Mouse (Mus musculus): ENCODE data around the gene Rab44. TPM values are rescaled to one million over a fixed set of nuclear protein-coding genes. Genes with fewer than 3 reads are reported as not detected.

Gene Rab44
- polyA plus RNA-seq, 1 experiment from 2014 or later, result 0.04 TPM

DNA sequence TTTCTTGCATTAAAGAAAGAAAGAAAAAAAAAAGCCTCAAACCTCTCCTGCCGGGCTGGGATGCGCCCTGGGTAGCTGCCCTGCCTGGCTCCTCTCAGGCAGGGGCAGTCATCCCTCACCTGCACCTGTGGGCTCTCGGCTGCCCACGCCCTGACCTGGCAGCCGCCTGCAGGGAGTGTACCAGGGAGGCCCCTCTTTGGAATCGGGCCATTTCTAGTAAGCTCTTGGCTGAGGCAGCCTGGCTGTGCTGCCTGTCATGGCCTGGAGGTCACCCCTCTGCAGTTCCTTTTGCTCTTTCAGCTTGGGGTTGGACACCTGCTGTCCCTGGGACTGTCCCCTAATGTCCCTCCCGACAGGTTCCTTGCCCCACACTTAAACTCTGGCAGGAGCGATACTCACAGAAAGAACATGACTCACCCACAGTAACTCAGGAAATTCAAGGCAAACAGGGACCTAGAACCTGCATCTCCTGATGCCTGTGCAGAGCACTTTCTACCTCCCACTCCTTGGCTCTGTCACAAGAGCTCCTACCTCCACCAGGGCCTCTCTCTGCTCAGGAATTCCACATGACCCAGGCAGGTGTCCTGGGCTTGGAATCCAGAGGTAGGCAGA lies 52.1 kb downstream of the Rab44 start:
- ChIA-PET POLR2A (interaction anchor here (0.7 kb wide), 1 partner anchor 112 kb away, joined by 7 read pairs; no protein-coding TSS in a partner anchor), CTCF (interaction anchor here (1.4 kb wide), 1 partner anchor 117 kb away, joined by 4 read pairs; no protein-coding TSS in a partner anchor)
- H3K27me3 ChIP-seq, result no peaks in the 10 kb centered on the region
- DNase-seq (ENCODE audit: low read depth, low spot score) (no peak), ATAC-seq (no peak)
- in situ Hi-C loops (cut with MboI; ENCODE audit: low pct_unique_long_range_greater_than_20kb), result no loop called here
- no peak for TF ChIP-seq CTCF (IDR thresholded peaks at IDR 0.05)

DNA sequence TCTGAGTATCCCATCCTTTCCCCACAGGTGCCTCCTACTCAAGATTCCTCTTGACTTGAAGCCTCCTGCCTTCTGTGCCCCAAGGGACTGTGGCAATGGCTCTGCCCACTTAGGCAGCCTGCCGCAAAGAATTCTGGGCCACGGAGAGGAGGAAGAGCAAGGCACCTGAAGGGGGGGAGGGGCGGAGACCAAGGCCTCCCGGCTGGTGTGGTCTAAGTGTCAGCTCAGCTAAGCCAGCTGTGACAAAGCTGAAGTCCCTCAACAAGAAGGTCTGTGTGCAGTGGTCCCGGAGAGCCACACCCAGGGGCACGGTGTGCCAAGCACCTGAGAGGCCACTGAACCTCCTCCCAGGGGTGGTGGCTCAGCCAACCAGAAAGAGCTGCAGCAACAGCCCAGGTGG lies 53.4 kb downstream of the Rab44 start:
- no peak for ATAC-seq
- DNase-seq (ENCODE audit: low read depth, low spot score), result no peak
- H3K27me3 ChIP-seq, result no peaks in the 10 kb centered on the region
- CTCF ChIA-PET, result no interaction called here
- in situ Hi-C loops (cut with MboI; ENCODE audit: low pct_unique_long_range_greater_than_20kb), result no loop called here
- POLR2A ChIA-PET, result interaction anchor here (1.0 kb wide), 1 partner anchor 109 kb away, joined by 3 read pairs; no protein-coding TSS in a partner anchor
- TF ChIP-seq CTCF (IDR thresholded peaks at IDR 0.05), result no peak

GRCm38 (mm10) chr17:29168438-29168837 lies 54.5 kb downstream of the Rab44 start:
- ChIA-PET POLR2A (no interaction called here), CTCF (no interaction called here)
- TF ChIP-seq CTCF (IDR thresholded peaks at IDR 0.05), result no peak
- in situ Hi-C loops (cut with MboI; ENCODE audit: low pct_unique_long_range_greater_than_20kb), result no loop called here
- no peak for ATAC-seq
- no peaks in the 10 kb centered on the region for H3K27me3 ChIP-seq
- DNase-seq (ENCODE audit: low read depth, low spot score), result no peak

DNA sequence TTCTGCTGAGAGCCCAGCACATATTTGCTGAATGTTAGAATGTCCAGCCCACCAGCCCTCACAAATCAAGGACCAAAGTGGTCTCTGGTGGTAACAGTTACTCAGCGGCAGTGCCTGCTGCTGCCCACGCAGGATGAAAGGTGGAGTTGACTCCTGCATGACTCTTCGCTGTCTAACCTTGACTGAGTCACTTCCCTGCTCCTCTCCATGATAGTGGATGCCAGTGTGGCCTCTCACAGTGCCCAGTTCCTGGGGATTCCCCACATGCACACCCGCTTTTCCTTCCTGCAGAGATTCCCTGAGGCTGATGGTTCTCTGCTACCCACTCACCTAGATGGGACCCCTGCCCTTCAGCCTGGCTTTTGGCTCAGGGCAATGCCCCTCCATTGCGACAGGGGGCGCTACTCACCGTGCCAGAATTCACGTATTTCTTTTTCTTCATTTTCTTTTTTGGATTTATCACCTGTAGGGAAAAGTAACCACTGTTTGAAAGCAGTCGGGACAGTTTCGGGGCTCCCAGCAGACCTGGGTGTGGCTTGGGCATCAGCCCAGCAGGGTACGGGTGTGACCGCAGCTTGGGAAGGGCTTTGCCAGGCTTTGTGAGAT lies 55.2 kb downstream of the Rab44 start:
- no peaks in the 10 kb centered on the region for H3K27me3 ChIP-seq
- no peak for ATAC-seq
- in situ Hi-C loops (cut with MboI; ENCODE audit: low pct_unique_long_range_greater_than_20kb), result no loop called here
- no peak for DNase-seq (ENCODE audit: low read depth, low spot score)
- CTCF ChIA-PET, result interaction anchor here (0.8 to 4.0 kb wide), 3 partner anchors 47 to 120 kb away, joined by 3 to 24 read pairs (median 3); no protein-coding TSS in a partner anchor
- no peak for TF ChIP-seq CTCF (IDR thresholded peaks at IDR 0.05)
- POLR2A ChIA-PET, result no interaction called here

DNA sequence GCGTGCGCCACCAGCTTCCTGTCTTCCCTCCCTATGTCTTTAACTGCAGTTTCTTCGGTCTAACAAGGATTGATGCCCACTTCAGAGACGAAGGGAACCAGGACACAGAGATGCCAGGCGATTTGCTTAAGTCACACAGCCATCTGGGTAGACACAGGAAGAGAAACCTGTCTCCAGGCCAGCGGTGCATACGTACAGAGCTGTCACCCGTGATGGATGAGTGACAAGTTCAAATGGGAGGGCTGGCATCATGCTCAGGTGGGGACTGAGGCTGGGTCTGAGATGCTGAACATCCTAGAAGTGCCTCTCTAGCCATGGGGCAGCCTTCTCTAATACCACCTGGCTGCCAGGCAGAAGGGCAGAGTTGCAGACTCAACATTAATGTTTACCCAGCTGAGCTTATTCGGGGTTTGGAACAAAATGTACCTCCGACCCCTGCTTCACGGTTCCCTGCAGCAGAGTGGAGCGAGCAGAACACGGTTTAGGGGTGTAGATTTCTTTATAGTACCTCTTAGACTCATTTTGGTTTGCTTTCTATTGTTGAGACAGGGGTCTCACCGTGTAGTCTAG lies 56.6 kb downstream of the Rab44 start:
- ATAC-seq (no peak), DNase-seq (ENCODE audit: low read depth, low spot score) (no peak)
- TF ChIP-seq CTCF (IDR thresholded peaks at IDR 0.05), result no peak
- ChIA-PET POLR2A (no interaction called here), CTCF (interaction anchor here (0.6 to 4.0 kb wide), 15 partner anchors 10 to 183 kb away, joined by 3 to 24 read pairs (median 3); partner anchors contain the start of gene Cdkn1a)
- H3K27me3 ChIP-seq, result no peaks in the 10 kb centered on the region
- in situ Hi-C loops (cut with MboI; ENCODE audit: low pct_unique_long_range_greater_than_20kb), result loop anchor here (5.0 kb wide), 2 partner anchors 73 to 123 kb away; no protein-coding TSS in a partner anchor

DNA sequence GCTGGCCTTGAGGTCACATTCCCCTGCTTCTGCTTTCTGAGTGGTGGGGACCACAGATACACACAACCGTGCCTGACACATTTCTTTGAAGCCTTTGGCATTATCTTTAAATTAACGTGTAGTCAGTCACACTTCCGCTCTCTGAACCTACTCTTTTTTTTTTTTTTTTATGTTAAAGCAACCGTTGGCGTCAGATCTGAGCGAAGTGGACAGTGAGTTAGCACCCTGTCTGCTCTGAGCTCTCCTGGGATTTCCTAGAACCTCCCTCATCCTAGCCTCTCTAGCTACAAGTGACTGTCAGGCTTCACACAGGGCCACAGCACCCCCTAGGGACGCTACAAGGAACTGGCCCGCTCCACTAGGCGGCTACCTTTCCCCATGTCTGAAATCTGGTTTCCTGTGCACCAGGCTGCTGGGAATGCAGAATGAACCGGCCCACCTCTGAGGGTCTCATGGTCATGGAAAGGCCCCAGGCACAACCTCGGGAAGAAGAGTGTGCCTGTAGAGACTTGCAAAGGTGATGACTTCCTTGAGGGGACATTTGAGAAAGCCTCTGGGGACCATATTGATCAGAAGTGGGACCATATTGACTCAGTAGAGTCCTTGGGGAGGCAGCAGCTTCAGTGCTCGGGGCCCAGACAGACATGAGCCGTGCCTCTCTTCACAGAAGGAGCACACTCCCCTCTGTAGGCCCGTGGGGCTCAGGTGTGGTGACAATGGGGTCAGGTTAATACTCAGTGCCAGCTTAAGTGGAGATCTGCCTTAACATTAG lies 57.2 kb downstream of the Rab44 start:
- no peaks in the 10 kb centered on the region for H3K27me3 ChIP-seq
- DNase-seq (ENCODE audit: low read depth, low spot score) (no peak), ATAC-seq (peak; percentile 66)
- no peak for TF ChIP-seq CTCF (IDR thresholded peaks at IDR 0.05)
- ChIA-PET POLR2A (interaction anchor here (0.8 kb wide), 1 partner anchor 77 kb away, joined by 3 read pairs; no protein-coding TSS in a partner anchor), CTCF (interaction anchor here (0.6 to 4.0 kb wide), 17 partner anchors 9 to 184 kb away, joined by 3 to 24 read pairs (median 3); partner anchors contain the start of gene Cdkn1a)
- in situ Hi-C loops (cut with MboI; ENCODE audit: low pct_unique_long_range_greater_than_20kb), result loop anchor here (5.0 kb wide), 2 partner anchors 74 to 124 kb away; no protein-coding TSS in a partner anchor

- no peaks in the 10 kb centered on the region for H3K27me3 ChIP-seq
- ATAC-seq (no peak), DNase-seq (ENCODE audit: low read depth, low spot score) (no peak)
- ChIA-PET POLR2A (interaction anchor here (0.8 kb wide), 1 partner anchor 76 kb away, joined by 3 read pairs; no protein-coding TSS in a partner anchor), CTCF (interaction anchor here (0.9 to 4.0 kb wide), 6 partner anchors 11 to 185 kb away, joined by 3 to 24 read pairs (median 6); no protein-coding TSS in a partner anchor)
- in situ Hi-C loops (cut with MboI; ENCODE audit: low pct_unique_long_range_greater_than_20kb), result loop anchor here (5.0 kb wide), 2 partner anchors 75 to 125 kb away; no protein-coding TSS in a partner anchor
- no peak for TF ChIP-seq CTCF (IDR thresholded peaks at IDR 0.05)
These were observed 58.1 kb downstream of the Rab44 start for GRCm38 (mm10) chr17:29172062-29172461.

DNA sequence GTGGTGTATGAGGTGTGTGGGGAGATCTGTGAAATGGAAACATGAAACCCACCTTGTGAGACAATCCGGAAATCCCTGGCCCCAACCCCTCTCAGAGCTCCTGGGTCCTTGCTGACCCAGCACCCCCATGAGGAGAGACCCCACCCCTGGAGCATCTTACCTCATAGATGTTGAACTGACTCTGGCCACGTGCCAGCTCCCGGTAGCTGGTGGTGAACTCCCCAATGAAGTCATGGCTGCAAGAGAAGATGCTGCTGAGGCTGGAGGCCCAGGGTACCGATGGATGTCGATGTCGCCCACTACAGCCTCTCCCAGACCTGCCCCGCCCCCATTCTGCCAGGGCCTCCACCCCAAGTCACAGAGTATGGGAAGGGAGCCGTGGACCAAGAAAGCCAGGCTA lies 59.2 kb downstream of the Rab44 start:
- no peak for ATAC-seq
- H3K27me3 ChIP-seq, result no peaks in the 10 kb centered on the region
- TF ChIP-seq CTCF (IDR thresholded peaks at IDR 0.05), result no peak
- CTCF ChIA-PET, result interaction anchor here (1.8 kb wide), 1 partner anchor 73 kb away, joined by 5 read pairs; no protein-coding TSS in a partner anchor
- POLR2A ChIA-PET, result no interaction called here
- in situ Hi-C loops (cut with MboI; ENCODE audit: low pct_unique_long_range_greater_than_20kb), result loop anchor here (5.0 kb wide), 2 partner anchors 76 to 126 kb away; no protein-coding TSS in a partner anchor
- no peak for DNase-seq (ENCODE audit: low read depth, low spot score)

DNA sequence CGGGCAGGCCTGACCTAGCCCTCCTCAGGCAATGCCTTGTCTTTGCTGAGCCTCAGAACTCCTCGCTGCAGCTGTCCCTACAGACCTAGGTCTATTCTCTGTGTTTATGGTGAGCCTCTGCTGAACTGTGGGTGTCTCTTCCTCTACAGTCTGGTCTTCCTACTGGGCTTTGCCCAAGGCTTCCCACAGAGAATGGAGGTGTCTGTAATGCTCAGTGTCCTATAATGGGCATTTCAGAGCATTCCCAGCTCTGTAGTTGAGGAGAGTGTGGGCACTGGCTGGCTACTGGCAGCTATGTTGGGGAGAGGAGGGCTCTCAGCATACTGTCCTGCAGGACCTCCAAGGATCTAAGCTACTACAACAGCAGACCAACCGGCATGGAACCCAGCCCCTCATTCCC lies 61.7 kb downstream of the Rab44 start:
- no peak for TF ChIP-seq CTCF (IDR thresholded peaks at IDR 0.05)
- POLR2A ChIA-PET, result no interaction called here
- in situ Hi-C loops (cut with MboI; ENCODE audit: low pct_unique_long_range_greater_than_20kb), result loop anchor here (5.0 kb wide), 2 partner anchors 72 to 192 kb away; no protein-coding TSS in a partner anchor
- DNase-seq (ENCODE audit: low read depth, low spot score) (no peak), ATAC-seq (no peak)
- H3K27me3 ChIP-seq, result no peaks in the 10 kb centered on the region
- CTCF ChIA-PET, result interaction anchor here (1.1 to 2.8 kb wide), 2 partner anchors 71 to 126 kb away, joined by 4 to 7 read pairs; no protein-coding TSS in a partner anchor

Data from Patski (cell line).